Mouse (Mus musculus) heart, postnatal 0 days (tissue): ENCODE data around the gene Zpld1.

Experiments
- CTCF ChIP-seq: IDR thresholded peaks from 2 replicates; pipeline ENCODE4 v1.5.1; 2016; ENCODE audit warnings: antibody characterized with exemption, control low read depth, low read depth
- EP300 ChIP-seq: IDR thresholded peaks from 2 replicates; pipeline ENCODE4 v1.6.1; 2016; ENCODE audit warnings: antibody characterized with exemption, low read depth

DNA sequence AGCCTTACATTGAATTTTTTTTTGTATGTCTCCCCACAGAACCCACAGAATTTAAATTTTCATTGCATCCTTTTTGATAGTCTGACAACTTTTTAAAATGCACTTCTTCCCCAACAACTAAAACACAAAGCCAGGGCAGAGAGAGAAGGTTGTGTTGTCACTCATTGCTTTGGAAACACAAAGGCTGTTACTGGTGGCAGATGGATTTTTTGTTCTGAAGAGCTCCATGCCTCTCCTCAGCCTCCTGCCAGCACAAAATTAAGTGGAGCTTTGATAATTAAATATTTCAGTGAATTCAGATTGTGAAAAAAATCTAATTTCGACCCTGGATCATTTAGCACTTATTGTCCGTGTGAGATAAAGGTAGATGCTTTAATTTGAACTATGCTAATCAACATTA lies 107.4 kb downstream of the Zpld1 start:
- TF ChIP-seq EP300 (no peak), CTCF (no peak)
